Mouse (Mus musculus) embryonic facial prominence, embryonic 15.5 days (tissue): ENCODE data around the gene BC025920. TPM values are rescaled to one million over a fixed set of nuclear protein-coding genes. Genes with fewer than 3 reads are reported as not detected.

Experiments
- ATAC-seq: fragments of 200-750 bp; cut with Nextera tagmentation; 2 replicates; pipeline ENCODE4 v1.8.0; 2017; ENCODE audit warnings: low read depth, moderate TSS enrichment; ENCODE audit not compliant: insufficient number of reproducible peaks, low FRiP score, low TSS enrichment
- H3K27ac ChIP-seq: fragments of 300-500 bp; sonication (generic); replicated peaks from 2 replicates; pipeline ENCODE4 v1.5.1; 2015; ENCODE audit warnings: mild to moderate bottlenecking, inconsistent platforms
- H3K27me3 ChIP-seq: fragments of 300-500 bp; sonication (generic); 2 replicates; pipeline ENCODE4 v1.6.1; 2015; ENCODE audit warnings: inconsistent platforms
- H3K36me3 ChIP-seq: fragments of 300-500 bp; sonication (generic); 2 replicates; pipeline ENCODE4 v1.6.1; 2015; ENCODE audit warnings: mild to moderate bottlenecking, inconsistent platforms
- H3K4me1 ChIP-seq: fragments of 300-500 bp; sonication (generic); 2 replicates; pipeline ENCODE4 v1.6.1; 2015; ENCODE audit warnings: inconsistent platforms
- H3K4me2 ChIP-seq: fragments of 300-500 bp; sonication (generic); replicated peaks from 2 replicates; pipeline ENCODE4 v1.6.1; 2015; ENCODE audit warnings: mild to moderate bottlenecking, inconsistent platforms
- H3K4me3 ChIP-seq: fragments of 300-500 bp; sonication (generic); replicated peaks from 2 replicates; pipeline ENCODE4 v1.5.1; 2015; ENCODE audit warnings: mild to moderate bottlenecking, inconsistent platforms
- H3K9ac ChIP-seq: fragments of 300-500 bp; sonication (generic); 2 replicates; pipeline ENCODE4 v1.6.1; 2015; ENCODE audit warnings: inconsistent platforms
- H3K9me3 ChIP-seq: fragments of 300-500 bp; sonication (generic); replicated peaks from 2 replicates; pipeline ENCODE4 v1.6.1; 2016; ENCODE audit warnings: inconsistent platforms
- WGBS: fragments of 180-500 bp; shearing (Covaris S2); methylation state at CpG from one replicate; pipeline ENCODE4 v1.1.7; 2015; 5-methylcytosine and 5-hydroxymethylcytosine counted together
- polyA plus RNA-seq: library from polyadenylated mRNA; unstranded; fragments of >200 nt; fragmentation: Nextera tagmentation; extraction: Ambion mirVana; gene quantifications from 2 replicates; pipeline ENCODE4 v1.2.1, GENCODE M21; 2015

The BC025920 gene
- polyA plus RNA-seq, 1 experiment from 2014 or later = 1.3 TPM

DNA sequence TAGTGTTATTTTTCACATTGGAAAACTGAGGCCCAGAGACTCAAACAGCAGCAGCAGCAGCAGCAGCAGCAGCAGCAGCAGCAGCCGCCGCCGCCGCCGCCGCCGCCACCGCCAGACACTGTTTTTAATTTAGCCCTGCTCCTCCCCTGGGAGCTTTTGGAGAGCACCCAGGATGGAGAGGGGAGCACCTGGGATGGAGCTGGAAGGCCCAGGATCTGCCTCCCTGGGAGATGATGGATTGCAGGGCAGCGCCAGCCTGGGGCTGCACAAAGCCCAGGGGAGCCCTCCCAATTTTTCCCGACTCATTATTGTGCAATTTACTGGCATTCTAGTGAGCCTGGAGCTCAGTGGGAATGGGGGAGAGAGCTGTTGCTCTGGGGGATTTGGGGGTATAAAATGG, 9.5 kb upstream of the BC025920 start:
- H3K36me3 ChIP-seq = no peaks in the 10 kb centered on the region
- WGBS = 3% methylated on average over 10 of the region's 10 CpGs
- no peak overlapping the region; the same call in 1 of the 2 replicates for H3K9ac ChIP-seq
- ATAC-seq = no peak
- H3K4me3 ChIP-seq = peak overlapping the region; percentile 26
- peak overlapping the region; percentile 46 for H3K4me2 ChIP-seq
- peaks cover 54% of the 10 kb centered on the region for H3K4me1 ChIP-seq
- peak overlapping the region; percentile 69 for H3K27ac ChIP-seq
- no peaks in the 10 kb centered on the region for H3K9me3 ChIP-seq
- H3K27me3 ChIP-seq = peaks cover 4% of the 10 kb centered on the region; the same call in 1 of the 2 replicates

DNA sequence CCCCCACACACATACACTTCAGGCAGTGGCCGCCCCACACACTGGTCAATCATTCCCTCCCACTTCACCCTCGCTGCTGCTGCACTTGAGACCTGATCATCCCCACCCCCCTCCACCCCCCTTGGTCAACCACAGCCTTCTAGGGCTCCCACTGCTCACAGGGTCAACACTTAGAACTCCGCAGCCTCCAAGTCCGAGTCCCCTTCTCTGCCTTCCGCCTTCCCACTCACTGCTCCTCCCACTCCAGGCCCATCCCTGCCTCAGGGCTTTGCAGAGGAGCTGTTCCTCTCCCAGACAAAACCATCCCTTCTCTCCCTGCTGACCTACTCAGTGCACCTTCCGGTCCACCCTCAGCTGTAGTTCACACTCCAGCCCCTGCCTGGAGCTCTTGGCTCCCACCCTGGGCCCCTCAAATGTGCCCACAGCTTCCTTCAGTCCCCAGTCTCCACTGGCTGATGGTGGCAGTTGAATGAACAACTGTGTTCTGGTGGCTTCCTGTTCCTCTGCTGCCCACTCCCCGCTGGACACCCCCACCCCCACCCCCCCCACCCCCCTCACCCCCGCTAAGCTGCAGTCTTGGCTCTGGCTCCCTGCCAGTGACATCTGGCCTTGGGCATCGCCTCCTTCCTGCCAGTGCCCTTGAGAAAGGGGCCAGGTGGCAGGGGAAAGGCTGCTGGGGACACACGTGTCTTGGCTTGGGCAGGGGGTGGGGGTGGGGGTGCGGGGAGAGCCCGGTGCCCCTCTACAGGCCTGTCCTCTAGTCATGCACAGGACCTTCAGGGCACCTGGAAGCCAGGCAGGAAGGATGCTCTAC, 8.7 kb upstream of the BC025920 start:
- Histone ChIP-seq H3K4me1 (peaks cover 59% of the 10 kb centered on the region), H3K4me3 (peak overlapping the region; percentile 26), H3K9me3 (no peaks in the 10 kb centered on the region), H3K9ac (no peak overlapping the region), H3K36me3 (no peaks in the 10 kb centered on the region), H3K27me3 (no peaks in the 10 kb centered on the region; the same call in 1 of the 2 replicates), H3K4me2 (peak overlapping the region; percentile 46), H3K27ac (peak overlapping the region; percentile 69)
- WGBS = under 1% methylated on average over 10 of the region's 12 CpGs
- peak; percentile 22 for ATAC-seq

DNA sequence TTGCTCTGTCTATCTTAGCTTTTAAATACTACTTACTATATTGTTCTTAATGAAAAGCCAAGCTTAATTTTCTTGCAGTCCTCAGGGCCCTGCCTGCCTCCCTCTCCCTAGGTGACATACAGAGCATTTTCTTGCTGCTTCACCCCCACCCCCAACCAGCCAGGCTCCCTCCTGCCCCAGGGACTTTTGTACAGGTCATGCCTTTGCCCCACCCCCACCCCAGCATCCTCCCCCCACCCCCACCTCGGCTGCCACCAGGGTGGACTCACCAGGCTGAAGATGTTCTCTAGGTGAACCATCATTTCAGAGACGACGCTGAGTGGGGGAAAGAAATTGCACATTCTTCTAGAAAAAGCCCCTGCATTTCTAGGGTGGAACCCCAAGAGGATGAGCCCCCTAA, 7.7 kb upstream of the BC025920 start:
- H3K36me3 ChIP-seq = no peaks in the 10 kb centered on the region
- no peaks in the 10 kb centered on the region for H3K9me3 ChIP-seq
- 31% methylated on average over 3 of the region's 3 CpGs for WGBS
- H3K4me1 ChIP-seq = peaks cover 66% of the 10 kb centered on the region
- peak overlapping the region; percentile 60; the same call in 1 of the 2 replicates for H3K27ac ChIP-seq
- H3K4me2 ChIP-seq = no peak overlapping the region
- no peaks in the 10 kb centered on the region; the same call in 1 of the 2 replicates for H3K27me3 ChIP-seq
- no peak overlapping the region for H3K4me3 ChIP-seq
- H3K9ac ChIP-seq = no peak overlapping the region
- ATAC-seq = no peak

- 38% methylated on average over 6 of the region's 6 CpGs for WGBS
- no peak overlapping the region for H3K4me3 ChIP-seq
- peaks cover 66% of the 10 kb centered on the region for H3K4me1 ChIP-seq
- H3K27ac ChIP-seq = no peak overlapping the region
- H3K27me3 ChIP-seq = no peaks in the 10 kb centered on the region; the same call in 1 of the 2 replicates
- no peaks in the 10 kb centered on the region for H3K9me3 ChIP-seq
- no peak overlapping the region for H3K4me2 ChIP-seq
- H3K9ac ChIP-seq = no peak overlapping the region
- ATAC-seq = no peak
- no peaks in the 10 kb centered on the region for H3K36me3 ChIP-seq
Measured at GRCm38 (mm10) chr10:81598871-81599270, 7.2 kb upstream of the BC025920 start.

GRCm38 (mm10) chr10:81599630-81600029, 6.4 kb upstream of the BC025920 start:
- 64% methylated on average over 5 of the region's 5 CpGs for WGBS
- H3K36me3 ChIP-seq = no peaks in the 10 kb centered on the region

GRCm38 (mm10) chr10:81600096-81600495, 6.0 kb upstream of the BC025920 start:
- Histone ChIP-seq H3K36me3 (no peaks in the 10 kb centered on the region), H3K4me3 (no peak overlapping the region), H3K27ac (peak overlapping the region; percentile 89), H3K9me3 (no peaks in the 10 kb centered on the region), H3K4me1 (peaks cover 74% of the 10 kb centered on the region), H3K9ac (no peak overlapping the region), H3K4me2 (peak overlapping the region; percentile 61; the same call in 1 of the 2 replicates), H3K27me3 (no peaks in the 10 kb centered on the region)
- ATAC-seq = no peak
- WGBS = 45% methylated on average over 10 of the region's 10 CpGs

More at GRCm38 (mm10) chr10:81599630-81600029, 6.4 kb upstream of the BC025920 start:
- H3K27ac ChIP-seq = no peak overlapping the region
- H3K9me3 ChIP-seq = no peaks in the 10 kb centered on the region
- no peak overlapping the region for H3K4me2 ChIP-seq
- no peaks in the 10 kb centered on the region for H3K27me3 ChIP-seq
- H3K4me3 ChIP-seq = no peak overlapping the region
- H3K9ac ChIP-seq = no peak overlapping the region
- H3K4me1 ChIP-seq = peaks cover 72% of the 10 kb centered on the region
- no peak for ATAC-seq

DNA sequence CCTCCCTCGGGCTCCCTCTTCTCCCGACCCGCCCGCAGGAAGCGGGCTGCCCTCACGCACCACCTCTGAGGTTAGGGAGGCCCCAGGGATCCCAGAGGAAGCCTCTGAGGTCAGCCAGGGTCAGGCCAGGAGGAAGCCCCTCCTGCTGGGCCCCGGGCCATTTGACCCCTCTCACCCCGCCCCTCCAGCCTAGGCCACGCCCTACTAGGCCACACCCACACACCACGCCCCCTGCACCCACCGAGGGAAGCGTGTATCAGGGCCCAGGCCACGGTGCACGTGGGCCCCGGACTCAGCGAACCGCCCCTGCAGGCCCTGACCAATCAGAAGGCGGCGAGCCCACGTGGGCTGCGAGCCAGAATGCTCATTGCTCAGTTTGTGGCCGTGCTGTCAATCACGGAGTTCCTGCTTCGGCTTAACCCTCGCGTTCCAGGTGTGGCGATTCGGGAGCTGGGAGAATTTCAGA, 5.3 kb upstream of the BC025920 start, which contains the start of gene Tle6:
Gene Tle6 (minus strand): TSS at position 336 of the 466 bp plus-strand sequence.
- Histone ChIP-seq H3K27ac (peak within 1 kb of the TSS; percentile 89), H3K4me3 (peak within 1 kb of the TSS; percentile 37), H3K36me3 (no peaks in the 10 kb centered on the region), H3K27me3 (no peaks in the 10 kb centered on the region), H3K4me2 (peak within 1 kb of the TSS; percentile 61), H3K4me1 (peaks cover 72% of the 10 kb centered on the region), H3K9ac (no peak within 1 kb of the TSS), H3K9me3 (no peaks in the 10 kb centered on the region)
- under 1% methylated on average over 28 of the region's 28 CpGs for WGBS
- peak; percentile 88 for ATAC-seq

DNA sequence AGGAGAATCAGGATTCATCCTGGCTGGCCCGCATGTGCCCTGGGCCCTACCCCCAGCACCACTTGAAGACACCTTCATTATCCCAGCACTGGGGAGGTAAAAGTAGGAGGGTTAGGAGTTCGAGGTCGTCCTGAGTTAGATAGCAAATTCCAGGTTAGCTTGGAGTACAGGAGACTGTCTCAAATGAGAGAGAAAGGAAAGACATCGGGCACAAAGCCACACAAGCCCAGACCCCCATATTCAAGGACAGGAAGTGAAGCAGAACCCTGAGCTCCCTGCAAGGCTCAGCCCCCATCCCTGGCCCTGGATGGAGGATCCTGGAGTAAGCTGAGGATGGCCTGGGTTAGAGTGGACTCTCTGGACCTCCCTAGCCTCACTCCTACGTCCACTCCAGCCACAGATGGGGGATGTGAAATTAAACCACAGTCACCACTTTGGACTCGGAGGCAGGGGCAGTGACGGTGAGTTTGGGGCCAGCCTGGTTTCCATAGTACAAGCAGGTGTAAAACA, 4.6 kb upstream of the BC025920 start:
- Histone ChIP-seq H3K4me1 (peaks cover 67% of the 10 kb centered on the region), H3K36me3 (no peaks in the 10 kb centered on the region), H3K9me3 (no peaks in the 10 kb centered on the region), H3K4me2 (peak overlapping the region; percentile 61), H3K4me3 (peak overlapping the region; percentile 37), H3K27me3 (no peaks in the 10 kb centered on the region), H3K27ac (peak overlapping the region; percentile 89), H3K9ac (no peak overlapping the region)
- no peak for ATAC-seq
- WGBS = 28% methylated on average over 7 of the region's 7 CpGs

DNA sequence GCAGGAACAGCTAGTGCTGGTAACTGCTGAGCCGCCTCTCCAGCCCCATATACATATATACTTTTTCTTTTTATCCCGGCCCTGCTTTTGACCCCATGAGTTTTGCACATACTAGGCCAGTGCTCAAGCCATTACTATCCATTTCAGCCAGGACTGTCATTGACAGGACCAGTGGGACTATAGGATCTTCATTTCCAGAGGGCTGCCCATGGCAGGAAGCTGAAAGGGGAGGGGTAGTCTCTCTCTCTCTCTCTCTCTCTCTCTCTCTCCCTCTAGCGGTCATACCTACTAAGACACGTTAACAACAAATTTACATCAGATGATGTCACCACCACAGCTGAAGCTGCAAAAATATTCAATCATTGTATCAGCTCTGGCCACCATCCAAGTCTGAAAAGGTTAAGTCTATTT, 3.3 kb upstream of the BC025920 start:
- no peak for ATAC-seq
- Histone ChIP-seq H3K27me3 (no peaks in the 10 kb centered on the region), H3K4me1 (peaks cover 59% of the 10 kb centered on the region), H3K4me2 (no peak overlapping the region), H3K4me3 (no peak overlapping the region), H3K9ac (no peak overlapping the region), H3K9me3 (no peaks in the 10 kb centered on the region), H3K27ac (no peak overlapping the region), H3K36me3 (no peaks in the 10 kb centered on the region)
- WGBS = 16% methylated on average over 4 of the region's 4 CpGs

DNA sequence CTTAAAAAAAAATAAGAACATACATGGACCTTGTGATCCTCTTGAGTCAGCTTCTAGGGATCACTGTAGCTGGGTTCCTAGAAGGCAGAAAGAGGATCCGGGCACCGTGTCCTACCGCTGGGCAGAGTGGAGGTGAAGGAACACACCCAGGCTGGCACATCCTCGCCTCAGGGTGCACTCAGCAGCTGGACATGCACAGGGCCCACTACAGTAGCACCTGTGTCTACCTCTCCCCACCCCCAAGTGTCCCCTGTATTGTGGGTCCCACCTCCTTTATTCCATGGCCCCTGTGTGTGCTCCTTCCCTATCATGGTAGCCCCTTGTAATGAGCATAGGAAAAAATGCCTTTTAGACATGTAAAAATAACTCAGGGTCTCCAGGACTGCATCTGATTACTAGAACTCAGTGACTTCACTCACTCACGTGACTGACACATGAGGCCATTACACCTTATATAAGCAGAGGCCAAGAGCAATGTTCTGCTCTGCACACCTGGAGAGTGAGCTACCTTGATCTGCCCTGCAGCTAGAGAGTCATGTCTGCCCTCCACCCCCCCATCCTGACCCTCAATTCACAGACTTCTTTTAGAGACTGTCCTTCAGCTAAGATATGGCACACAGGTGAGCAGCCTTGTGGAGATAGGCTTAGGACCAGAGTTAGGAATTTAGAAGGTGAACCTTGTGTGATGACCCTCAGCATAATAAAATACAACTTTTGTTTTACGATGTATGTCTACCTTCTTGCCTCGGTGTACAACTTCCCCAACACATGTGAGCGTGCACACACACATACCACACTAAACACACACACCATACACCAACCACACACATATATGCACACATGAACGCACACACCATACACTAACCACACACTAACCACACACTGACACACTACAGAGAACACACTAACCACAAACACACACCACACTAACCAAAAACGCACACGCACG, 1.8 kb upstream of the BC025920 start:
- peak overlapping the region; percentile 60; the same call in 1 of the 2 replicates for H3K4me3 ChIP-seq
- ATAC-seq = no peak
- no peaks in the 10 kb centered on the region for H3K27me3 ChIP-seq

More for the DNA sequence above, 1.8 kb upstream of the BC025920 start:
- Histone ChIP-seq H3K4me2 (peak overlapping the region; percentile 60), H3K9ac (no peak overlapping the region), H3K27ac (0 out of 2 replicates have a peak overlapping the region, but pooled peaks have one; percentile 24), H3K9me3 (no peaks in the 10 kb centered on the region), H3K4me1 (peaks cover 51% of the 10 kb centered on the region), H3K36me3 (peaks cover 7% of the 10 kb centered on the region; the same call in 1 of the 2 replicates)
- WGBS = 71% methylated on average over 12 of the region's 12 CpGs
